Mouse (Mus musculus): ENCODE data around the gene Copa. TPM values are rescaled to one million over a fixed set of nuclear protein-coding genes. Genes with fewer than 3 reads are reported as not detected.
A peak's percentile ranks its signal among the peaks of the same experiment; 100 is the strongest.

Gene Copa
- total RNA-seq, 2 experiments from 2014 or later, result 147 to 151 TPM

DNA sequence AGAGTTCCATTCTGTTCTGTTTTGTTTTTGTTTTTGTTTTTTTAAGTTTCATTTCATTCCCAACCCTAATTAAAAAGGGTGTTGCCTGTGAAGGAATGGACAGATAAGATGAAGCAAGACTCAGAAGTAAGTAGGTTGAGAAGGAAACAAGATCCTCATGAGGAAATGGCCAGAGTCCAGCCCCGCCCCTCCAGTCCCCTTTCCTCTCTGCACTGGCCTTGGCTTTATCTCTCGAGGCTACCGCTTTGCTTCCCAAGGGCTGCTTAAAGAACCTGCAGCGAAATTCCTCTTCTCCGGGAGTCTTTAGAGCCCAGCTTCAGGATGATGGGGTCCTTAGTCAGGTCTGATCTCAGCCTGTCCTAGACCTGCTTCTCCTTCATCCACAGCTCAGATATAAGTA, 4.3 kb upstream of the Copa start:
- no peak for DNase-seq (ENCODE audit: low spot score in 2 of 2)

DNA sequence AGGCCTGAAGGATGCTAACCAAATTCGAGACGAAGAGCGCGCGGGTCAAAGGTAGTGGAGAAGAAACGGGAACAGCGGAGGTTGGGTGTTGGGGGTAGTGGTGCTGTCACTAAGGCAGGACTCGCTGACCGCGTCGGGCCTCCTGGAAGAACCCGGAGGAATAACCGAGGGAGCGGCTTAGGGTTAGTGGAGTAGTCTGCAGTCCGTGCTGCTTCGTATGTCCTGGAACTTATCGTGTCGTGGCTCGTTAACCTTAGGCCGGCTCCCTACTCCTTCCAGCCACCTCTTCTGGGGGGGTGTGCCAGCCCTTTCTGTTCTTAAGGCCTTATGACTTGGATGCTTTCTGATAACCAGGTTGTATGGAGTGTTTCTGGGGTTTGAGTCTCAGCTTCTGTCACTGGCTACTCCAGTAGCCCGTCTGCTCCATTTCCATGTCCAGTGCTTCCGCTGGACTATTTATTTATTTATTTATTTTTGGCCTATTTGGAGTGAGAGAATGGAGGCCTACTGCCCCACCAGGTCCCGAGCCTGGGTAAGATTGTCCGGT, 643 bp downstream of the Copa start:
- DNase-seq (ENCODE audit: low spot score in 2 of 2), result no peak

DNA sequence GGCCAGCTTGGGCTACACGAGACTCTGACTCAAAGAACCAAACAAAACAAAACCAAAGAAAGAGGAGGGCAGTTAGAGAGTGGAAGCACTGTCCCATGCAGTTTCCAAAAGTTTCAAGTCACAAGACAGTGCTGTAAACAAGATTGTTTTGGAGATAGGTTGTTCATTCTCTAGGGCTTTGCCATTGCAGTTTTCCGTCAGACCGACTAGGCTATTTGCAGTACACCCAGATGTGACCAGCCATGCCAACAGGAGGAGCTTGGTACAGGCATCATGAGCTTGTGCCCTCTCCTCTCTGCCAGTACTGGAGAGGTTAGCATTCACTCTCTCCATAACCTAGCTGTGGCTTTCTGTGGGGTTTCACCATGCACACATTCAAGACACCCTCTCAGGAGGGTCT, 11.2 kb downstream of the Copa start:
- DNase-seq (ENCODE audit: low spot score in 2 of 2), result no peak

- no peak for DNase-seq (ENCODE audit: low spot score in 2 of 2)
These were observed 12.0 kb downstream of the Copa start for GRCm38 (mm10) chr1:172094295-172094694.

DNA sequence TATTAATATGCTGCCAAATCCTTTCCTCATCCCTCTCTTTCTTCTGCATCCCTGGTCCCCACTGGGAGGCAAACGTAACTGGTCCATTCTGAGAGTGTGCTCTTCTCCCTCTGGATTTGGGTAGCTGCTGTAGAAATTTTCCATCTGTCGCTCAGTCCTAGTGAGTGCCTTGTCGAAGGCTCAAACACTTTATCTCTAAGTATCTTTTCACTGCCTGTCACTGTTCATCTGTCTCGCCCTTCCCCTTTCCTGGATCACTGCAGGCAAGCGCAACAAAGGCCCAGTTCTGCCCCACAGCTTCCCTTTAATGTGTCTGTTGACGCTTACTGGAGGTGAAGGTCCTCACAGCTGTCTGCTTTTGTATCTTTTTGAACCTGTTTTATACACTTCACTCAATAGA, 12.9 kb downstream of the Copa start:
- no peak for DNase-seq (ENCODE audit: low spot score in 2 of 2)

DNA sequence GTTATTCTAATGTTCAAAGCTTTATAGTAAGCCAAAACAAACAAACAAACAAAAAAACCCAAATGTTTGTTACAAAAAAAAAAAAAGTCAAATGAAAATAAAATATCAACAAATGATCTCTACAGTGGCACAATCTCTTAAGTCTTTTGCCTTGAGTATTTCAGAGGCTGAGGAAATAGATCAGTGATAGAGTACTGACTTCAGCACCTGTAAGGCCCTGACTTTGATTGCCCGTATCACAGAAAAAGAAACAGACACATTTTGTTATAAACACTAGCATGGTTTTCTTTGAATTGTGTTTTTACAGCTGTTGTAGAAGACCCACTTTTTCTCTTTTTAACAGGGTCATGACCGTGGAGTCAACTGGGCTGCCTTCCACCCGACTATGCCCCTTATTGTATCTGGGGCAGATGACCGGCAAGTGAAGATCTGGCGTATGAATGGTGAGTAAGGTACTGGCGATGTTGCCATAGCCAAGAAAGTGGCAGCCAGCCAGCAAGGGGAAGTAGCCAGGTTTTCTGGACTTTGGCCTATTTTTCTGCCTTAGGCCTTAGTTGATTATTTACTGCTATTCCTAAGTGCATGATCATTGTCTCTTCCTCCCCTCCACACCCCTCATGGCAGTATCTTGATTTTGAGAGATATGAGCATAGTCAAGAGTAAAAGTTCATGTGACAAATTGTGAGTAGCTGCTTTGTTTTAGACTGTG, 17.1 kb downstream of the Copa start:
- DNase-seq (ENCODE audit: low spot score in 2 of 2), result no peak

GRCm38 (mm10) chr1:172103619-172104018, 21.3 kb downstream of the Copa start:
- no peak for DNase-seq (ENCODE audit: low spot score in 2 of 2)

DNA sequence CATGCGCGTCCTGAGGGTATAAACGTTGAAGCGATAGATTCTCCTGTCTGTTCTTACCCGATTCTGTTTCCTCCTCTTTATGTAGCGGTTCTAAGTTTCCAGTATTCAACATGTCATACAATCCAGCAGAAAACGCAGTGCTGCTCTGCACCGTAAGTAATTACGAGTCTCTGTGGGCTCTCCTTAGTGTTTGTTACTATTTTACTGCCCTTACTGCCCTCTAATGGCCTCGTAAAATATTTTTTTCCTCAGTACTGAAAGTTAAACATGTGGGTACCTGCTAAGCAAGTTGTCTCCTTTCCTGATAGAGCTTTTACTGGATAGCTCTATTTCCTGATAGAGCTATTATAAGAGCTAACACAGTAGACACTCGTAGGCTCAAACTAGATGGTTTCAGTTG, 22.8 kb downstream of the Copa start:
- DNase-seq (ENCODE audit: low spot score in 2 of 2), result no peak

DNA sequence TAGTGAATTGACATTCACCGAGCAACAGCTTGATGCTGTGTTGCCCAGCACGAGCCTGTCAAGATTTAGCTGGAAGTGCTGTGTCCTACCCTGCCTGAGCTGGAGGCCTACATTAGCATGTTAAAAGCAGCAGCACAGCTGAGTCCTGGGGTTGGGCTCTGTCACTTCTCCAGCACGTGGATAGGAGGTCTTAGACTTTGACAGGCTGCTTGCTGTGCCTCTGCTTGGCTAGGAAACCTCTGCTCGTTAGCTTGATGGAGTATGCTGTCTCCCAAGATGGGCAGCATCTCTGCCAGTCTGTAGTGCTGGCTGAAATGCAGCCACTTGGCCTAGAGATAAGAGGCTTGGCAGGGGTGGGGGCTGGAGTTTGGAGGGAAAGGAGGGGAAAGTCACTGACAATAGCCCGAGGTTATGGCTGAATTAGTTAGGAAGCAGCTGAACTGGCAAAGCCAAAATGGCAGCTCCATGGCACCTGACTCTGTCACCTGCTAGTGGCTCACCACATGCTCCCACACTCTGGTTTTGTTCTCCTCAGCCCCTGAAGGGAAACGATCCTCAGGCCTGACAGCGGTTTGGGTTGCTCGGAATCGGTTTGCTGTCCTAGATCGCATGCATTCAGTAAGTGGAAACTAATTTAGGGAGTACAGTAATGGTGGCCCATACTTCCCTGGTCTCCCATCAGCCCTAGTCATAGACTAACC, 25.6 kb downstream of the Copa start:
- DNase-seq (ENCODE audit: low spot score in 2 of 2), result no peak

DNA sequence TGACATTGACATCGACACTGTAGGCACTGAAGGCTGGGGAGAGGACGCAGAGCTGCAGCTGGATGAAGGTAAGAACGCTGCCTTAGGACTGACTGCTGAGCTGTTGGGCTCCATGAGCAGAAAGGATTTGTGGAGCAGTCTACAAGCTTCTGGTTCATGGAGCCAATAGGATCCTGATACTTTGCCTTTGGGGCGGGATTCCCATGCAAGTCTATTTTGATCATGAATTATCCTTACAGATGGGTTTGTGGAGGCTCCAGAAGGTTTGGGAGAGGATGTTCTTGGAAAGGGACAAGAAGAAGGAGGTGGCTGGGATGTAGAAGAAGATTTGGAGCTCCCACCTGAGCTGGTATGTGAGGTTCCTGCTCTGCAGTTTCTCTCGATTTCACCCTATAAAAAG, 34.6 kb downstream of the Copa start:
- no peak for DNase-seq (ENCODE audit: low spot score in 2 of 2)

DNA sequence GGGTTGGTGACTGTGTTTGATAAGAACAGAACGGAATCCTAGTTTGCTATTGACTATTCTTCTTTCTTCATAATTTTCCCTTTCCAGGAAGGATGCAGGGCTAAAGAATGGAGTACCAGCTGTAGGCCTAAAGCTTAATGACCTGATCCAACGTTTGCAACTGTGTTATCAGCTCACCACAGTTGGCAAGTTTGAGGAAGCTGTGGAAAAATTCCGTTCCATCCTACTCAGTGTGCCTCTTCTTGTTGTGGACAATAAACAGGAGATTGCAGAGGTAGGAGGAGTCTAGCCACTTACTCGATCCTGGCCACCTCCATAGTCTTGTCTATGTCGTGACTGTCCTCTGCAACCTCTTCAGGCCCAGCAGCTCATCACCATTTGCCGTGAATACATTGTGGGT, 36.8 kb downstream of the Copa start:
- DNase-seq (ENCODE audit: low spot score in 2 of 2), result no peak

GRCm38 (mm10) chr1:172119720-172120119, 37.4 kb downstream of the Copa start:
- peak; percentile 25 to 30 for DNase-seq (ENCODE audit: low spot score in 2 of 2)

DNA sequence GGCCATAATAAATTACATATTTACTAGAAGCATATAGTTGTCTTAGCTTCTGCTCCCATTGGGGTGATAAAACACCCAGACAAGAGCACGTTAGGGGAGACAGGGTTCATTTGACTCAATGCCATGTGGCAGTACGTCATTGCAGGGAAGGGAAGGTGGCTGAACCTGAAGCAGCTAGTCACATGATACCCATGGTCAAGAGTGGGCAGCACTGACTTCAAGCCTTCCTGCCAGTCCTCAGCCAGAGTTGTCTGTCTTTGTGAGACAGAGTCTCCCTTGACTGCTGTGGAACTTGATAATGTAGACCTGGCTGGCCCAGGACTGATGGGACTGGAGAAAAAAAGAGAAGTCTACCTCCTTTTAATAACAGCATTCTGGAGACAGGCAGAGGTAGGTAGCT, 40.3 kb downstream of the Copa start:
- no peak for DNase-seq (ENCODE audit: low spot score in 2 of 2)

DNA sequence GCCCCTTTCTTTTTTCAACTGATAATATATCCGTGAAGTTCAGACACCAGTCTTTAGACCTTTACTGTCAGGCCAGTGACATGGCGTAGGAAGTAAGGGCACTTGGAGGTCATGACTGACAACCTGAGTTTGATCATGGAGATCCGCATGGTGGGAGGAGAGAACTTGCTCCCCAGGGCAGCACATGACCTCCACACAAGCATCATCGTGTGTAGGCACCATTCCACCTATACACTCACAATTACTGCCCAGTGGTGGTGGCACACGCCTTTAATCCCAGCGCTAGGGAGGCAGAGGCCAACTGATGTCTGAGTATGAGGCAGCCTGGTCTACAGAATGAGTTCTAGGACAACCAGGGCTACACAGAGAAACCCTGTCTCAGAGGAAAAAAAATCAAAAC, 42.2 kb downstream of the Copa start:
- DNase-seq (ENCODE audit: low spot score in 2 of 2), result no peak

DNA sequence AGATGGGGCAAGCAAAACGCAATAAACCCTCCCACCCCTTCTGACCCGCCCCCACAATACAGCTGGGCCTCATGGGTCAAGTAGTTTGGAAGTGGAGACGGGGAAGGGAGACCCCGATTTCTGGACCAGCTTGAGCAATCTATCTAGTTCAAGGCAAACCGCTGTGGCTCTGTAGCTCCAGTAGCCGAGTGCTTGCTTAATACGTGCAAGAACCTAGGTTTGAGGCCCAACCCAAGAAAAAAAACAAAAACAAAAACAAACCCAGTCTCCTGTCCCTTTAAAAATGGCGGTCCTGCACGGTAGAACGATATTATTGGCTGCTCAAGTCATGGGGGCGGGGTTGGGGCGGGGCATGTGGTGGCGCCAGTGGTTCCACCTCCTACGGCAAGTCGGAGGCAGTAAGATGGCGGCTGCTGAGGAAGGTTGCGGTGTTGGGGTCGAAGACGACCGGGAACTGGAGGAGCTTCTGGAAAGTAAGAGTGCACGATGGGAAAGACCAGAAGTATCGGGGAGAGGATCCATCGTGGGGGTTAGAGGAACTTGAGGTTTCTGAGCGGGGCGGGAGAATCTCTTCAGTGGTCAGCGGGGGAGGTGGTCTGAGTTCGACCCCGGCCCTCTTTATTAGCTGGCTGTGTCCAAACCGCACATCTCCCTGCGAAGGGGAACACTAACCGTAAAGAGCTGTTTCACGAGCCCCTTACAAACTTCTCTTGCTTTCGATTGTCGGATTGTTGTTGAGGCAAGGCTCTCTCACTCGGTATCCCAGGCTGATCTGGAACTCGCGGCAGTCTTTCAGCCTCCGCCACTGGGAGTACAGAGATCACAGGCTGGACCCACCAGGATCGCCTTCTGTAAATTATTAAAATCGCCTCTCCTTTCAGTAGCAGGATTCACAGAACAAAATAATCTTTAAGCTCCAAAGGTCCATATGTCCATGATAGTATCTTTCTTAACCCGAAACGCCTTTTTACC, 44.3 kb downstream of the Copa start, which contains the start of gene Pex19:
Pex19 (plus strand) TSS at position 380 of the 972 bp plus-strand sequence.
- DNase-seq (ENCODE audit: low spot score in 2 of 2), result peak; percentile 82 to 87

- no peak for DNase-seq (ENCODE audit: low spot score in 2 of 2)
These were observed 45.2 kb downstream of the Copa start for GRCm38 (mm10) chr1:172127487-172127886.

DNA sequence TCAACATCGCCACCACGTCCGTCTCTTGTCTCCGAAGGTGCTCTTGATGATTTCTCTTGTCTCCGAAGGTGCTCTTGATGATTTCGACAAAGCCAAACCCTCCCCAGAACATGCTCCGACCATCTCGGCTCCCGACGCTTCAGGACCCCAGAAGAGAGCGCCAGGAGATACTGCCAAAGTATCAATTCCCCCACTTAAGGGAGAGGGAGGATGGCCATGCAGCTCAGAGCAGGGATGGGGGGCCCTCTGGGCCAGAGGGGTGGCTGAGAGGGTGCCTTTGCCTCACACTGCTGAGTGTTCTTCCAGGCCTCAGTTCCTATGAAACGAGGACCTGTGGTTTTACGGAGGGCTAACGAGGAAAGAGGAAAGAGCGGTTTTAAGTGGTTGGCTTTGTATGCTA, 46.2 kb downstream of the Copa start:
- no peak for DNase-seq (ENCODE audit: low spot score in 2 of 2)

- DNase-seq (ENCODE audit: low spot score in 2 of 2), result peak; percentile 33 to 49
These were observed 46.8 kb downstream of the Copa start for GRCm38 (mm10) chr1:172129108-172129507.

DNA sequence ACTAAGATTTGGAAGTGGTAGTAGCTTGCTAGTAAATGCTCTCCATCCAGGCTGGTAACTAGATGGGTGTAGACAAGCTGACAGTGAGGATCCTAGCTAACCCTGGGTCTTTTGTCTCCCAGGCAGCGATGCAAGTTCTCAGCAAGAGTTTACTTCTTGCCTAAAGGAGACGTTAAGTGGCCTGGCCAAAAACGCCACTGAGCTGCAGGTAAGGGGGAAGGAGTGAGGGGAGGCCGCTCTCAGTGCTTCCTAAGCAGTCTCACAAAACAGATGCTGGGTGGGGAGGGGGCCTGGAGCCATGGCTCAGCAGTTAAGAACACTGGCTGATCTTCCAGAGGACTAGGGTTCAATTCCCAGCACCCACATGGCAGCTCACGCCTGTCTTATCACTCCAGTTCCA, 47.5 kb downstream of the Copa start:
- DNase-seq (ENCODE audit: low spot score in 2 of 2), result no peak

DNA sequence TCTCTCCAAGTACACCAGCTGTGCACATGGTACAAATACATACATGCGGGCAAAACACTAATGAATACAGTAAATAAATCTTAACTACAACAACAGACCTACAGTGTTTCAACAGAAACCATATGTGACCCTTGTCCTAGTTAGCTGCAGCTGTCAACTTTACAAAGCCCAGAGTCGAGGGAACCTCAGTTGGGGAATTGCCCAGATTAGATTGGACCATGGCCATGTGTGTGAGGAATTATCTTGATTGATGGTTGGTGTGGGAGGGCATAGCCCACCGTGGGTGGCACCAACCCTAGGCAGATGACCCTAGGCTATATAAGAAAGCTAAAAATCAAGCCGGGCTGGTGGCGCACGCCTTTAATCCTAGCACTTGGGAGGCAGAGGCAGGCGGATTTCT, 50.0 kb downstream of the Copa start:
- DNase-seq (ENCODE audit: low spot score in 2 of 2), result no peak

DNA sequence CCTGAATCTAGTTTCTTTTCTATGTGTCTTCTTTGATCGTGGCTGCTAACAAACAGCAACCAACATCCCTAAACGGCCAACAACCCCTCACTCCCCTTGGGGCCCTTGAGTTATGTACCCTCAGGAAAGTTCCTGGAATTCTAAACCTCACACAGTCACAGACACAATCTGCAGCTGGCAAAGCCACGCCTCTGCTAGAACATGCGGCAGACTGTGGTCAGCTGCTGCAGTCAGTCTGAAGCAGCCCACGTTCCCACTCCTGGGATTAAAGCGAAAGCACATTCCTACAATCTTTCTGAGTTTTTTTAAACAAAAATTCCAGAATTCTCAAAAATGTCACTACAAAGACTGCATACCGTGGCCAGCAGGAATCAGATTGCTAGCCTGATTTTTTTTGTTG, 51.2 kb downstream of the Copa start:
- no peak for DNase-seq (ENCODE audit: low spot score in 2 of 2)
